Mouse (Mus musculus) neural tube, postnatal 0 days (tissue): ENCODE results near the gene 1110059G10Rik. TPM values are rescaled to one million over a fixed set of nuclear protein-coding genes. Genes with fewer than 3 reads are reported as not detected.

Experiments
- polyA plus RNA-seq: library from polyadenylated mRNA; unstranded; fragments of >200 nt; fragmentation: Nextera tagmentation; extraction: Ambion mirVana; gene quantifications from 2 replicates; pipeline ENCODE4 v1.2.1, GENCODE M21; 2015

The 1110059G10Rik gene
- polyA plus RNA-seq: 28.7 and 30.1 TPM in 2 replicates

DNA sequence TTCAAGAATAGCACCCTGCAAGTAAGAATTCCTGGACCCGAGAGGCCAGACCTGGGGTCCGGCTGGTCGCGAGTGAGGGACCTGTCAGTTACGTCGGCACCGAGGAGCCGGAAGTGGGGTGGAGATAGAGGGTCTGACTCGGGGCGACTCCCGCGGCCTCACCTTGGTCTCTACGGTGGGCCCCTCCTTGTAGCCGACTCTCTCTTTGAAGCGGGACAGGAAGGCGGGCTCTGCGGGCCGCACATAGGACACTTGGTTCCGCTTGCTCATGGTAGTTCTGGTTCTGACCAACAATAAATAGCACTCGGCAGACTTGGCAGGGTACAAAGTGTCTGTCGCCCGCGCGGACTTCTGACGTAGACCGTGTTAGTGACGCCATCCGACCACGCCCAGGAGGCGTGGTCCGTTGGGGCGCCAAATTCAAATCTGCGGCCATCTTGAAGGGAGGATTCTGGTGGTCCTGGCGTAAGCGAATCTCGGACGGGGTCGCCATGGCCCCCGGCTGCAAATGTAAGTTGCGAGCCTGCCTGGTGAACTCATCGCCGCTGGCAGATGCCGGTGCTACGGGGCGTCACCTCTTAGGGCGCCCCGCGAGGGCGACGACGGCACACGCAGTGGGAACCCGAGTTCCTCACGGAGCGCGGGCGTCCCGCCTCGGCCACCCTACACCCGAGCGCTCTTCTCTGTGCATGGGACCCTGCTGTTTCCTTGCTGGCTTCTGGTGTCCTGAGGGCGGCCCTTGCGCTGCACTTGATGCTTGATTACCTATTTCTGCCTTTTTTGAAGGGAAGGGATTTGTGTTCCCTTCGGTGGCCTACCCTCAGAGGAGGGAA lies at the start of gene 1110059G10Rik, which contains the start of gene Kif15:
1110059G10Rik (minus strand) TSS at position 358 of the 833 bp plus-strand sequence.
Kif15 (plus strand) TSS at position 404 of the 833 bp plus-strand sequence.

DNA sequence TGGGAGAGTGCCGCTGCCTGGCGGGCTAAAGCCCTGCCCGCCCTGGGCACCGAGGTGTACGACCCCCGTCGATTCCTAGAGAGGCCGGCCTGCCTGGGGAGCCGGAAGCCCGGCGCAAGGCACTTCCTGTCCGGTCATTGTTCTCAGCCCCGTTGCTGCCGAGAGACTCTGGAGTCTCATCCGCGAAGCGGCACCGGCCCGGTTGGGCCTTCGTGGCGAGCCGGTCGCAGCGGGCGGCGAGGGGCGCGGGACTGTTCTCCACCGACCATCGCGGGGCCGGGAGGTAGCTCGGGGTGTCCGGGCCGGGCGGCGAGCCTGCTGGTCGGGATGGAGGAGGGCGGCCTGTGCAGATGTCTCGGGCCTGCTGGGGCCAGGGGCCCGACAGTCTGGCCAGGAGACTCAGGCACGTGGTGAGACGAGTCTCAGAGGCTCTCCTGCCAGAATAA lies 27.8 kb downstream of the 1110059G10Rik start, which contains the start of gene Zfp105:
Zfp105 (plus strand) TSS at position 137 of the 446 bp plus-strand sequence.

Other genes starting within 250 kb of the 1110059G10Rik start
- gene Topaz1, start 203.7 kb downstream of the 1110059G10Rik start, polyA plus RNA-seq: not detected in 2 replicates
- 8.4 and 11.4 TPM in 2 replicates for gene Tcaim, start 145.5 kb downstream of the 1110059G10Rik start, polyA plus RNA-seq
- gene Gm35549, start 107.0 kb downstream of the 1110059G10Rik start, polyA plus RNA-seq: 0.56 TPM in 1 of 2 replicates, not detected in the other
- gene Zfp445, start 85.0 kb downstream of the 1110059G10Rik start, polyA plus RNA-seq: 46.2 and 54.1 TPM in 2 replicates
- 1.6 and 2.0 TPM in 2 replicates for gene Zkscan7, start 65.3 kb downstream of the 1110059G10Rik start, polyA plus RNA-seq
- 11.3 and 12.9 TPM in 2 replicates for gene Zfp105, start 27.9 kb downstream of the 1110059G10Rik start, polyA plus RNA-seq
- gene Kif15, start within 50 bp of the 1110059G10Rik start, polyA plus RNA-seq: 5.4 and 5.5 TPM in 2 replicates
- gene Tmem42, start 70.3 kb upstream of the 1110059G10Rik start, polyA plus RNA-seq: 36.6 and 38.3 TPM in 2 replicates
- gene Tgm4, start 83.7 kb upstream of the 1110059G10Rik start, polyA plus RNA-seq: 0.65 and 0.67 TPM in 2 replicates
- 82.0 and 82.7 TPM in 2 replicates for gene Zdhhc3, start 162.2 kb upstream of the 1110059G10Rik start, polyA plus RNA-seq
- 65.5 and 69.0 TPM in 2 replicates for gene Exosc7, start 162.2 kb upstream of the 1110059G10Rik start, polyA plus RNA-seq
- 10.6 and 10.8 TPM in 2 replicates for gene Clec3b, start 199.9 kb upstream of the 1110059G10Rik start, polyA plus RNA-seq